9 mouse cellular contexts compared by ENCODE assay signal in the genomic region with DNA sequence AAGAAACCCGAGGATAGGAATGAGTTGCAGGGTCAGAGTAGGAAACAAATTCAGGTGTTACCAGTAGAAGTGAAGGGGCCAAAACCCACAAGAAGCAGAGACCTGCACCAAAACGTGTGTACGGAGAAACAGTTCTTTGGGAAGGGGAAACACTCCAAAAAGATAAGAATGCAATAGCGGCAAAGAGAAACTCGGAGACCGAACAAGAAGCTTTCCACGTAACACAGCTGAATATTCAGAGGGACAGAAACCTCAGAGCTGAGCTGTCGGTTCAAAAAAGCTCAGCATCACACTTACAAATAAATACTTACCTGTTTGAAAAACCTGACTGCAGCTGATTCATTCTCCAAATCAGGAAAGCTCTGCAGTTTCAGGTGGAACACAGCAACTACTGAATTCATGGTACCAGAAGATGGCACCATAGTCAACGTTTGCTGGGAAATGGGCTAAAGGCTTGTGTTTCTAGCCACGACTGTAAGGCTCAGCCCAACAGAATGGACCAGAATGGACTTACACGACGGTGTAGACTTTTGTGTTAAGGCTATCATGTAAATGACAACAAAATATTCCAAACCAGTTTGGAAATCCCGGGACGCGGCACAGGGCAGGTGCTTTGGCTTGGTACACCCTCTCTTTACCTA.
A peak's percentile ranks its signal among the peaks of the same experiment; 100 is the strongest.
DNase-seq lines count a peak whose midpoint lies in the region; ATAC-seq and TF ChIP-seq lines count a peak whose summit lies in the region.
"Had no signal": no experiment of that assay in that cellular context is flagged by ENCODE, and none has a peak within 500 bp of the region (broad histone marks: within the 10 kb centered on the region; RNA-seq: fewer than 3 reads in every experiment).

No protein-coding gene starts in this region.

- 60% methylated on average over 15 of the region's 15 CpGs for WGBS in kidney, embryonic 15.5 days
- WGBS in hindbrain, embryonic 13.5 days, result 57% methylated on average over 15 of the region's 15 CpGs
- 56% methylated on average over 15 of the region's 15 CpGs for WGBS in limb, embryonic 14.5 days

- H3K27me3 ChIP-seq in kidney, embryonic 15.5 days, result peaks cover 49% of the 10 kb centered on the region
- peaks cover 21% of the 10 kb centered on the region; the same call in 1 of the 2 replicates for H3K27me3 ChIP-seq in hindbrain, embryonic 13.5 days
- H3K27me3 ChIP-seq in limb, embryonic 14.5 days (ENCODE audit: control insufficient read depth, insufficient read depth, low read length), result peaks cover 10% of the 10 kb centered on the region; the same call in 1 of the 2 replicates

- H3K27ac ChIP-seq in kidney, embryonic 15.5 days, result no peak overlapping the region
- no peak overlapping the region for H3K27ac ChIP-seq in hindbrain, embryonic 13.5 days
- H3K27ac ChIP-seq in limb, embryonic 14.5 days (replicated peaks; ENCODE audit: low read depth, low read length), result no peak overlapping the region
- H3K27ac ChIP-seq: heart, embryonic 15.5 days had no signal

- H3K4me1 ChIP-seq in kidney, embryonic 15.5 days, result peaks cover 6% of the 10 kb centered on the region; the same call in 1 of the 2 replicates
- peaks cover 9% of the 10 kb centered on the region for H3K4me1 ChIP-seq in hindbrain, embryonic 13.5 days (replicated peaks)
- H3K4me1 ChIP-seq in limb, embryonic 14.5 days (ENCODE audit: control insufficient read depth, insufficient read depth, low read length), result no peaks in the 10 kb centered on the region

- H3K9ac ChIP-seq in kidney, embryonic 15.5 days, result no peak overlapping the region
- H3K9ac ChIP-seq in hindbrain, embryonic 13.5 days, result no peak overlapping the region
- H3K9ac ChIP-seq in limb, embryonic 14.5 days (ENCODE audit: low read depth, low read length, severe bottlenecking), result no peak overlapping the region
- H3K9ac ChIP-seq: heart, embryonic 15.5 days had no signal

- no peak for TF ChIP-seq POLR2A in limb, embryonic 14.5 days (IDR thresholded peaks at IDR 0.05; ENCODE audit: borderline replicate concordance, extremely low read depth, insufficient read depth, insufficient read length)

- peak; percentile 44 for DNase-seq in kidney, adult 9 months
- peak; percentile 88 for DNase-seq in brain, adult 2 months (ENCODE audit: low read depth, low spot score)
- peak; percentile 64 for DNase-seq in limb, embryonic 14.5 days (ENCODE audit: low spot score)
- no peak for DNase-seq in B cell, adult 2 months
- no peak for DNase-seq in thymus, postnatal 4 days
- DNase-seq in T-cell, adult 2 months (ENCODE audit: low spot score), result no peak

- no peak overlapping the region for H3K4me3 ChIP-seq in kidney, embryonic 15.5 days (replicated peaks)
- H3K4me3 ChIP-seq in hindbrain, embryonic 13.5 days, result no peak overlapping the region
- H3K4me3 ChIP-seq in limb, embryonic 14.5 days (replicated peaks; ENCODE audit: low read length), result no peak overlapping the region
- H3K4me3 ChIP-seq: heart, embryonic 15.5 days had no signal

- H3K36me3 ChIP-seq in kidney, embryonic 15.5 days, result no peaks in the 10 kb centered on the region
- H3K36me3 ChIP-seq in hindbrain, embryonic 13.5 days, result no peaks in the 10 kb centered on the region
- no peaks in the 10 kb centered on the region for H3K36me3 ChIP-seq in limb, embryonic 14.5 days (ENCODE audit: control insufficient read depth, insufficient read depth, low read length)
- H3K36me3 ChIP-seq: heart, embryonic 15.5 days had no signal

- no peak for ATAC-seq in kidney, embryonic 15.5 days (replicated peaks; ENCODE audit: low FRiP score)
- ATAC-seq in hindbrain, embryonic 13.5 days (ENCODE audit: low FRiP score), result peak; percentile 71
- ATAC-seq in limb, embryonic 14.5 days (ENCODE audit: low FRiP score, low read depth), result no peak

- no peak overlapping the region for H3K4me2 ChIP-seq in kidney, embryonic 15.5 days
- H3K4me2 ChIP-seq in hindbrain, embryonic 13.5 days, result peak overlapping the region; percentile 10; the same call in 1 of the 2 replicates
- H3K4me2 ChIP-seq in limb, embryonic 14.5 days (replicated peaks; ENCODE audit: low read depth, low read length, severe bottlenecking), result no peak overlapping the region
- H3K4me2 ChIP-seq: heart, embryonic 15.5 days had no signal

- no peaks in the 10 kb centered on the region for H3K9me3 ChIP-seq in kidney, embryonic 15.5 days (replicated peaks)
- no peaks in the 10 kb centered on the region for H3K9me3 ChIP-seq in hindbrain, embryonic 13.5 days
- no peaks in the 10 kb centered on the region for H3K9me3 ChIP-seq in limb, embryonic 14.5 days (ENCODE audit: control insufficient read depth, low read length)
- H3K9me3 ChIP-seq: heart, embryonic 15.5 days had no signal

Comparison
In these comparisons a context has a peak if more than half of its experiments do, and no peak if none do; other contexts are left out.
1. DNase-seq: peak in kidney, adult 9 months (single experiment), brain, adult 2 months (single experiment) and limb, embryonic 14.5 days (single experiment); none in B cell, adult 2 months (0 of 2), thymus, postnatal 4 days (single experiment) and T-cell, adult 2 months (single experiment).